Mouse (Mus musculus): ENCODE data around the gene Hist2h2ab.
A peak's percentile ranks its signal among the peaks of the same experiment; 100 is the strongest.

- TF ChIP-seq CTCF (IDR thresholded peaks at IDR 0.05; ENCODE audit: extremely low read depth, insufficient read depth, insufficient read length, insufficient replicate concordance), result no peak
- TF ChIP-seq POLR2A (IDR thresholded peaks at IDR 0.05; ENCODE audit: low read depth, low read length), result peak; percentile 18
Observed at GRCm38 (mm10) chr3:96219661-96220130, at the start of gene Hist2h2ab, which contains the start of gene Bola1.

Data from spleen, adult 2 months (tissue).